Mouse (Mus musculus) midbrain, embryonic 13.5 days (tissue): ENCODE measurements around the gene Gsto1. TPM values are rescaled to one million over a fixed set of nuclear protein-coding genes. Genes with fewer than 3 reads are reported as not detected.

ENCODE experiments used
- ATAC-seq: fragments of 200-750 bp; cut with Nextera tagmentation; 2 replicates; pipeline ENCODE4 v1.8.0; 2017; ENCODE audit warnings: mild to moderate bottlenecking, moderate TSS enrichment, moderate library complexity
- H3K27ac ChIP-seq: fragments of 300-500 bp; sonication (generic); 2 replicates; pipeline ENCODE4 v1.5.1; 2015; ENCODE audit warnings: inconsistent platforms, mild to moderate bottlenecking, moderate library complexity
- H3K27me3 ChIP-seq: fragments of 300-500 bp; sonication (generic); 2 replicates; pipeline ENCODE4 v1.6.1; 2015; ENCODE audit warnings: mild to moderate bottlenecking, inconsistent platforms
- H3K36me3 ChIP-seq: fragments of 300-500 bp; sonication (generic); 2 replicates; pipeline ENCODE4 v1.6.1; 2015; ENCODE audit warnings: mild to moderate bottlenecking, inconsistent platforms
- H3K4me1 ChIP-seq: fragments of 300-500 bp; sonication (generic); replicated peaks from 2 replicates; pipeline ENCODE4 v1.6.1; 2015; ENCODE audit warnings: inconsistent platforms
- H3K4me2 ChIP-seq: fragments of 300-500 bp; sonication (generic); replicated peaks from 2 replicates; pipeline ENCODE4 v1.6.1; 2015; ENCODE audit warnings: moderate library complexity, mild to moderate bottlenecking, inconsistent platforms
- H3K4me3 ChIP-seq: fragments of 300-500 bp; sonication (generic); replicated peaks from 2 replicates; pipeline ENCODE4 v1.5.1; 2015; ENCODE audit warnings: mild to moderate bottlenecking, inconsistent platforms
- H3K9ac ChIP-seq: fragments of 300-500 bp; sonication (generic); replicated peaks from 2 replicates; pipeline ENCODE4 v1.6.1; 2015; ENCODE audit warnings: mild to moderate bottlenecking, inconsistent platforms
- H3K9me3 ChIP-seq: fragments of 300-500 bp; sonication (generic); 2 replicates; pipeline ENCODE4 v1.6.1; 2016; ENCODE audit warnings: mild to moderate bottlenecking, inconsistent platforms
- WGBS: fragments of 180-500 bp; shearing (Covaris S2); methylation state at CpG from one replicate; pipeline ENCODE4 v1.1.7; 2015; 5-methylcytosine and 5-hydroxymethylcytosine counted together
- polyA plus RNA-seq: library from polyadenylated mRNA; unstranded; fragments of >200 nt; fragmentation: Nextera tagmentation; extraction: Ambion mirVana; gene quantifications from 2 replicates; pipeline ENCODE4 v1.2.1, GENCODE M21; 2015

The Gsto1 gene
- polyA plus RNA-seq, 1 experiment from 2014 or later = 98.3 TPM

DNA sequence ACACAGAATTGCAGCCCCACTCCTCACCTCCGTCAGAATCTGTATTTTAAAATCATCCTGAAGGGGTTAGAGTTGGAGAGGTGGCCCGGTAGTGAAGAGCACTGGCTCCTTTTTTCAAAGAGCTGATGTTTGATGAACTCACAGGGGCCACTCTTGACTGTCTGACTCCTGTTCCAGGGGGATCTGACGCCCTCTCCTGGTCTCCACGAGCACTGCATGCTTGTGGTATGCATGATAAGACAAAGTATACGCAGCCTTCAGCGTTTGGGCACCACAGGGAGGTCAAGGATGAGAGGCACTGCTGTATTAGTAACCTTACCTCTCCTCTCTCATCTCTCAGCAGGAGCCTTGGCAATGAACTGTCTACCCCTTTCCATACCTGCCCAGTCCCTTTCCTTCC, 45.2 kb downstream of the Gsto1 start:
- no peak overlapping the region for H3K9ac ChIP-seq
- 68% methylated on average over 6 of the region's 6 CpGs for WGBS
- no peaks in the 10 kb centered on the region for H3K27me3 ChIP-seq
- no peak overlapping the region for H3K4me2 ChIP-seq
- peaks cover 4% of the 10 kb centered on the region; the same call in 1 of the 2 replicates for H3K4me1 ChIP-seq
- H3K4me3 ChIP-seq = no peak overlapping the region
- ATAC-seq = no peak
- H3K36me3 ChIP-seq = peaks cover 32% of the 10 kb centered on the region
- H3K9me3 ChIP-seq = no peaks in the 10 kb centered on the region
- no peak overlapping the region for H3K27ac ChIP-seq

DNA sequence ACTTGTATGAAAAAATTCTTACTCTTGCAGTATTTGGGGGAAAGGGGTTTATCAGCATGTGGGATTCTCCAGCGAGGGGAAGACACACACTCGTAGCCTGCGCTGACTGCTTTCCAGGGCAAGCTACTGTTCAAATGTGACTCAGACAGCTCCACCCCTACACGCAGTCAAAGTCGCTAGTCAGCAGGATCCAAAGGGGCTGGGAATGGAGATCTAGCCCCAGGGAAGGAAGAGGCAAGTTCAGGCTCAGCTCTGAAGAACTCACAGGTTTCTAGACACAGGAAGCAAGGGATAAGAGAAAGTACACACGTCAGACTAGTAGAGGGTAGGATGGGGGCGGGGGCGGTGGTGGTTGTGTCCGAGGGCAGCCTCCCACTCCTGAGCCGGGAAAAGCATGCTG, 45.8 kb downstream of the Gsto1 start:
- no peaks in the 10 kb centered on the region for H3K27me3 ChIP-seq
- H3K4me1 ChIP-seq = peaks cover 7% of the 10 kb centered on the region; the same call in 1 of the 2 replicates
- H3K9ac ChIP-seq = no peak overlapping the region
- H3K27ac ChIP-seq = no peak overlapping the region
- H3K9me3 ChIP-seq = no peaks in the 10 kb centered on the region
- H3K4me2 ChIP-seq = no peak overlapping the region
- peaks cover 26% of the 10 kb centered on the region for H3K36me3 ChIP-seq
- 91% methylated on average over 10 of the region's 10 CpGs for WGBS
- no peak overlapping the region for H3K4me3 ChIP-seq
- no peak for ATAC-seq

DNA sequence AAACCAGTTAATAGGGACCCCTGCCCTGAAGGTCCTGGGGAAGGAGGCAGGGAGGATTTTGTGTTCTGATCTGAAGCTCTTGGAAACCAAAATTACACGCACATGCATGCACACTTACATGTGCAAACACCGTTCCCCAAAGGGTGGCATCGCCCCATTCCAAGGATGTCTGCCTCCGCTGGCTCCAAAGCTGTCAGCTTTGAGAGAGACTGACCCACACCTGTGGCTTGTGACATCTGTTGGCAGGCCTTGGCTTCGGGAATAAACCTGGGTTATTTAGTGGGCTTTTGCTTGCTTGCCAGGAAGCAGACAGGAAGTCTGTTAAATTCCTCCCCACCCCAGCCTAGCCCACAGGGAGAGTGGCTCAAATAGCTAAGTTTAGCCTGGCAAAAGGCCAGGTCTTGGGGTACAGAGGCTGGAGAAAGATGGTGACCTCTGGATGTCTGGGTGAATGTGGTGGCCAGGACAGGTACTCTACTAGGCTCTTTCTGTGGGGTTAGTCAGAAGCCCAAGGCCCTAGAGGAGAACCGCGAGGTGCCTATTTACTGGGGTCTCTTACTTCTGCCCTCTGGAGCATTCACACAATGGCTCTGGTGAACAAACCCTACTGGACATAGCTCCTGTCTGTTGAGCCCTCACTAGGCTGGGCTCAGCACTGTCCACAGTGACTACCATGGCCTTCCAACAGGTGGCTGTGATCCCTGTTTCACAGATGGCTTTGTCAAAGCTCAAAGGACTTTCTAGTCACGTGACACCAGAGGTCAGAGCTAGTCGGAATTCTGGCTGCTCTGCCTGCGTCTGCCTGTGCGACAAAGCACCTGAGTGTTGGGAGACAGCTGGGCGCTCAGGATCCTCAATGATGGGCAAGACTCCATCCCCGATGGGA, 47.8 kb downstream of the Gsto1 start:
- H3K4me2 ChIP-seq = no peak overlapping the region
- H3K4me3 ChIP-seq = no peak overlapping the region
- WGBS = 72% methylated on average over 13 of the region's 13 CpGs
- no peak overlapping the region for H3K27ac ChIP-seq
- H3K9me3 ChIP-seq = no peaks in the 10 kb centered on the region
- ATAC-seq = no peak
- no peaks in the 10 kb centered on the region for H3K27me3 ChIP-seq
- H3K4me1 ChIP-seq = peaks cover 7% of the 10 kb centered on the region; the same call in 1 of the 2 replicates
- H3K9ac ChIP-seq = no peak overlapping the region
- H3K36me3 ChIP-seq = peaks cover 6% of the 10 kb centered on the region

DNA sequence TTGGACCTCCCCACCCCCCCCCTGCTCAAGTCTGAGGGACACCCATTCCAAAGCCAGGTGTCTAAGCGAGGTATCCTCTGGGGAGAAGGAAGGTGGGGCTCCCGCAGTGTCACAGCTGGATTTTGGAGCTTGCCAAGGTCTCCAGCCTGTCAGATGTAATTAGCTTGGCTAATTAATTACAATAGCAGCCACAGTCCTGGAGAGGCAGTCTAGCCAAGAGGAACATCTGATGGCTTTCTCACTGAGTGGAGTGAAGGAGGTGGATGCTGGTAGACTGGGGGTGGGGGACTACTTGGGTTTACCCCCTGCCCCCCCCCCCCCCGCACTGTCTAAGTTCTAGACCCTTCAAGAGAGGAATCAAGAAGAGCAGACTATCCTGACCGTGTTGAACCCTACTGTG, 48.9 kb downstream of the Gsto1 start:
- no peak; the same call in 1 of the 2 replicates for ATAC-seq

DNA sequence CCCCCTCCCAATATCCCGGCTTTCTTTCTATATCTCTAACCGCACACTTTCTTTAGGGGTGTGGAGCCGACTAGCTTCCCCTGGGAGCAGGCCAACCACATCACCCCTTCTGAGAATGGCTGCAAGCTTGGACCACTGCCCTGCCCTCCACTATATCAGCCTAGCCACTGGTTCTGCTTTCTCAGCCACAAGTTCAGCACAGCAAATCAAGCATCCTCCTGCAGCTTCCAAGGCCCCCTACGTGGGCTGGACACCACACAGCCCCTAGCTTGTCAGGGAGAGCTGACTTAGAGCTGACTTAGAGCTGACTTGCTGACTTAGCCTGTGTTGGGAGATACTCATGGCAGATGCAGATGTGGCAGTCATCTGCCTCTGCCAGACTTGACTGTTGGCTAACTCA, 50.3 kb downstream of the Gsto1 start:
- Histone ChIP-seq H3K27me3 (no peaks in the 10 kb centered on the region), H3K27ac (0 out of 2 replicates have a peak overlapping the region, but pooled peaks have one; percentile 14), H3K9me3 (no peaks in the 10 kb centered on the region), H3K4me2 (no peak overlapping the region), H3K4me1 (peaks cover 25% of the 10 kb centered on the region), H3K36me3 (no peaks in the 10 kb centered on the region), H3K9ac (no peak overlapping the region), H3K4me3 (no peak overlapping the region)
- 85% methylated on average over 4 of the region's 4 CpGs for WGBS
- ATAC-seq = no peak

More for the DNA sequence above, 48.9 kb downstream of the Gsto1 start:
- 66% methylated on average over 4 of the region's 4 CpGs for WGBS
- H3K4me3 ChIP-seq = no peak overlapping the region
- no peak overlapping the region for H3K4me2 ChIP-seq
- no peaks in the 10 kb centered on the region for H3K27me3 ChIP-seq
- H3K27ac ChIP-seq = no peak overlapping the region
- H3K9me3 ChIP-seq = no peaks in the 10 kb centered on the region
- peaks cover 11% of the 10 kb centered on the region for H3K4me1 ChIP-seq
- no peak overlapping the region for H3K9ac ChIP-seq
- no peaks in the 10 kb centered on the region for H3K36me3 ChIP-seq

GRCm38 (mm10) chr19:47905603-47906002, 50.8 kb downstream of the Gsto1 start:
- Histone ChIP-seq H3K36me3 (no peaks in the 10 kb centered on the region), H3K4me2 (no peak overlapping the region), H3K9ac (no peak overlapping the region), H3K9me3 (no peaks in the 10 kb centered on the region), H3K4me3 (no peak overlapping the region), H3K27ac (0 out of 2 replicates have a peak overlapping the region, but pooled peaks have one; percentile 14), H3K4me1 (peaks cover 31% of the 10 kb centered on the region), H3K27me3 (no peaks in the 10 kb centered on the region)
- 94% methylated on average over 5 of the region's 5 CpGs for WGBS
- ATAC-seq = no peak

DNA sequence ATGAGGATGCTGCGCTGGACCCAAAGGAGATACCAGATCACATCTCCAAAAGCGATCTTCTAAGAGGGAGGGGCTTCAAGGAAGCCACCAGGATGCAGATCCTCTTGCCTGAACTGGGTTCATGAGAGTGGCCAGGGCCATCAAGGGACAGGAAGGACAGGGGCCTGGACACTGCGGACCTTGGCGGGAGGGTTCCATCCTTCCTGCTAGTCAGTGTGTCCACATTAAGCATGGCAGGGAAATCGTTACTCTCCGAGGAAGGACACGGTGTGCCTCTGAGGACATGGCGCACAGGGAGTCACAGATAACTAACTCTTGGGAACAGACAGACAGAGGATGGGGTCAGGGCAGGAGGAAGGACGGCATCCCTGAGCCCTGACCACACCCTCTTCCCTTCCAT, 52.8 kb downstream of the Gsto1 start:
- no peaks in the 10 kb centered on the region for H3K9me3 ChIP-seq
- WGBS = 93% methylated on average over 9 of the region's 9 CpGs
- no peak for ATAC-seq
- no peak overlapping the region for H3K4me2 ChIP-seq
- H3K27me3 ChIP-seq = no peaks in the 10 kb centered on the region
- H3K4me3 ChIP-seq = no peak overlapping the region
- no peaks in the 10 kb centered on the region for H3K36me3 ChIP-seq
- no peak overlapping the region for H3K9ac ChIP-seq
- peaks cover 35% of the 10 kb centered on the region for H3K4me1 ChIP-seq
- H3K27ac ChIP-seq = no peak overlapping the region

DNA sequence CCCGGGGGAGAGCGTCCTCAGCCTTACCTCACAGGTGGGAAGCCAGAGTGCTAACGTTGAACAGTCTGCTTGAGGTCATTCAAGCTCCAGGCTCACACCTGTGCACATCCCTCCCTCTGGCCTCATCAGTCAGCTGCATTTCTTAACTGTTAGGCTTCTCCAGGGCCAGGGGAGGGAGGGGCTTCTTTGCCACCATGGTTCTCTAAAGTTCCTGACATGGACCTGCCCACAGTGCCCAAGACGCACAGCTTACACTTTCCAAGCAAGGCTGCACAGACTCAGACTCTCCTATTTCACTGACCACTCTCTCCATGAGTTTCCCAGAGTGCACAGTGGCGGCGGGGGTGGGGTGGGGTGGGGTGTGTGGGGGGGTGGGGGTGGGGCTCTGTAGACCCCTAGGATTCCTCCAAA, 54.2 kb downstream of the Gsto1 start:
- Histone ChIP-seq H3K9me3 (no peaks in the 10 kb centered on the region), H3K9ac (peak overlapping the region; percentile 68; the same call in 1 of the 2 replicates), H3K4me2 (peak overlapping the region; percentile 54), H3K27ac (peak overlapping the region; percentile 97), H3K36me3 (no peaks in the 10 kb centered on the region), H3K4me1 (peaks cover 31% of the 10 kb centered on the region), H3K27me3 (no peaks in the 10 kb centered on the region), H3K4me3 (peak overlapping the region; percentile 31; the same call in 1 of the 2 replicates)
- WGBS = 14% methylated on average over 6 of the region's 6 CpGs
- peak; percentile 57 for ATAC-seq

GRCm38 (mm10) chr19:47909387-47910116, 54.8 kb downstream of the Gsto1 start:
- Histone ChIP-seq H3K27me3 (no peaks in the 10 kb centered on the region), H3K4me2 (peak overlapping the region; percentile 54), H3K9me3 (no peaks in the 10 kb centered on the region), H3K36me3 (no peaks in the 10 kb centered on the region), H3K4me3 (peak overlapping the region; percentile 31), H3K4me1 (peaks cover 31% of the 10 kb centered on the region), H3K27ac (peak overlapping the region; percentile 97), H3K9ac (peak overlapping the region; percentile 68)
- under 1% methylated on average over 10 of the region's 10 CpGs for WGBS
- peak; percentile 88 for ATAC-seq

- peak overlapping the region; percentile 54 for H3K4me2 ChIP-seq
- H3K4me1 ChIP-seq = peaks cover 29% of the 10 kb centered on the region
- peak; percentile 25 for ATAC-seq
- H3K4me3 ChIP-seq = no peak overlapping the region
- no peaks in the 10 kb centered on the region for H3K27me3 ChIP-seq
- no peaks in the 10 kb centered on the region for H3K36me3 ChIP-seq
- peak overlapping the region; percentile 68 for H3K9ac ChIP-seq
- H3K9me3 ChIP-seq = no peaks in the 10 kb centered on the region
- H3K27ac ChIP-seq = peak overlapping the region; percentile 97
- 44% methylated on average over 3 of the region's 4 CpGs for WGBS
Measured at GRCm38 (mm10) chr19:47910117-47910618, 55.4 kb downstream of the Gsto1 start.

GRCm38 (mm10) chr19:47910751-47911150, 56.0 kb downstream of the Gsto1 start:
- Histone ChIP-seq H3K4me1 (peaks cover 27% of the 10 kb centered on the region), H3K27me3 (no peaks in the 10 kb centered on the region), H3K9ac (no peak overlapping the region), H3K4me2 (no peak overlapping the region), H3K9me3 (no peaks in the 10 kb centered on the region), H3K36me3 (no peaks in the 10 kb centered on the region), H3K4me3 (no peak overlapping the region), H3K27ac (peak overlapping the region; percentile 97)
- 93% methylated on average over 4 of the region's 4 CpGs for WGBS
- ATAC-seq = no peak

- 88% methylated on average over 7 of the region's 7 CpGs for WGBS
- peaks cover 42% of the 10 kb centered on the region for H3K4me1 ChIP-seq
- H3K27me3 ChIP-seq = no peaks in the 10 kb centered on the region
- no peak overlapping the region for H3K9ac ChIP-seq
- no peak overlapping the region for H3K27ac ChIP-seq
- no peak for ATAC-seq
- H3K4me3 ChIP-seq = no peak overlapping the region
- H3K9me3 ChIP-seq = no peaks in the 10 kb centered on the region
- H3K4me2 ChIP-seq = no peak overlapping the region
- H3K36me3 ChIP-seq = no peaks in the 10 kb centered on the region
Measured at GRCm38 (mm10) chr19:47913344-47913743, 58.6 kb downstream of the Gsto1 start.
